Mouse (Mus musculus) kidney, embryonic 16.5 days (tissue): ENCODE results near the gene Gm20388. TPM values are rescaled to one million over a fixed set of nuclear protein-coding genes. Genes with fewer than 3 reads are reported as not detected.

Experiments
- ATAC-seq: fragments of 200-750 bp; cut with Nextera tagmentation; 2 replicates; pipeline ENCODE4 v1.8.0; 2017; ENCODE audit warnings: moderate TSS enrichment; ENCODE audit not compliant: low FRiP score, low TSS enrichment
- H3K27ac ChIP-seq: fragments of 300-500 bp; sonication (generic); 2 replicates; pipeline ENCODE4 v1.5.1; 2014; ENCODE audit warnings: low read length
- H3K27me3 ChIP-seq: fragments of 300-500 bp; sonication (generic); 2 replicates; pipeline ENCODE4 v1.6.1; 2014; ENCODE audit warnings: low read length, control low read depth, mixed read lengths; ENCODE audit not compliant: insufficient read depth
- H3K36me3 ChIP-seq: fragments of 300-500 bp; sonication (generic); 2 replicates; pipeline ENCODE4 v1.6.1; 2014; ENCODE audit warnings: low read length, control low read depth, mixed read lengths; ENCODE audit not compliant: insufficient read depth
- H3K4me1 ChIP-seq: fragments of 300-500 bp; sonication (generic); 2 replicates; pipeline ENCODE4 v1.6.1; 2014; ENCODE audit warnings: low read length, control low read depth, mixed read lengths; ENCODE audit not compliant: insufficient read depth
- H3K4me2 ChIP-seq: fragments of 300-500 bp; sonication (generic); replicated peaks from 2 replicates; pipeline ENCODE4 v1.6.1; 2014; ENCODE audit warnings: low read depth, low read length
- H3K4me3 ChIP-seq: fragments of 300-500 bp; sonication (generic); 2 replicates; pipeline ENCODE4 v1.5.1; 2014; ENCODE audit warnings: mild to moderate bottlenecking, low read length
- H3K9ac ChIP-seq: fragments of 300-500 bp; sonication (generic); replicated peaks from 2 replicates; pipeline ENCODE4 v1.6.1; 2014; ENCODE audit warnings: low read length
- H3K9me3 ChIP-seq: fragments of 300-500 bp; sonication (generic); 2 replicates; pipeline ENCODE4 v1.6.1; 2016; ENCODE audit warnings: low read length, control low read depth
- whole genome bisulfite sequencing: fragments of 180-500 bp; shearing (Covaris S2); extraction: QIAGEN DNeasy Blood & Tissue Kit; methylation state at CpG from one replicate; pipeline ENCODE4 v1.1.7; 2014; 5-methylcytosine and 5-hydroxymethylcytosine counted together
- polyA plus RNA-seq: library from polyadenylated mRNA; unstranded; fragments of >200 nt; fragmentation: Nextera tagmentation; extraction: Ambion mirVana; gene quantifications from 2 replicates; pipeline ENCODE4 v1.2.1, GENCODE M21; 2015

The Gm20388 gene
- polyA plus RNA-seq, 1 experiment from 2014 or later: 7.7 TPM

DNA sequence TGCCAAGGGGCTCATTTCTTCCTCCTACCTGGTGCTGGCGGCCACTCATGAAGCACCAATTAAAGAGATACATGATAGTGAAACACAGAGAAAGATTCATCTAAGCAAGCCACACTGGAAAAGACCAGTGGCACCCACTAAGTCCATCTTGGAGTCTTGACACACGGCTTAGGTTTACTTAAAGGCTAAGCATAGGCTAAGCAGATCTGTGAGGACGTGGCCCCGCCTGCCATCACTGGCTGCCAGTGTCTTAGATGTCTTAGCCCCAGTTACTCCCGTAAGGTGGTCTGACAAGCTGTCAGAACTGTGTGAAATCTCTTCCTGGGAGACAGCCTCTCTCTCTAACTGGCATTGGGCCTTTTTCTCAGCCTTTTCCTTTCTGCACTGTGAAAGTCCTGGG, 404.3 kb downstream of the Gm20388 start:
- no peak overlapping the region for H3K27ac ChIP-seq
- no peaks in the 10 kb centered on the region; the same call in 1 of the 2 replicates for H3K4me1 ChIP-seq
- H3K27me3 ChIP-seq: no peaks in the 10 kb centered on the region
- ATAC-seq: no peak
- no peak overlapping the region for H3K9ac ChIP-seq
- H3K9me3 ChIP-seq: no peaks in the 10 kb centered on the region
- H3K36me3 ChIP-seq: no peaks in the 10 kb centered on the region
- H3K4me3 ChIP-seq: no peak overlapping the region
- no peak overlapping the region for H3K4me2 ChIP-seq
- WGBS: 86% methylated on average over 5 of the region's 5 CpGs

DNA sequence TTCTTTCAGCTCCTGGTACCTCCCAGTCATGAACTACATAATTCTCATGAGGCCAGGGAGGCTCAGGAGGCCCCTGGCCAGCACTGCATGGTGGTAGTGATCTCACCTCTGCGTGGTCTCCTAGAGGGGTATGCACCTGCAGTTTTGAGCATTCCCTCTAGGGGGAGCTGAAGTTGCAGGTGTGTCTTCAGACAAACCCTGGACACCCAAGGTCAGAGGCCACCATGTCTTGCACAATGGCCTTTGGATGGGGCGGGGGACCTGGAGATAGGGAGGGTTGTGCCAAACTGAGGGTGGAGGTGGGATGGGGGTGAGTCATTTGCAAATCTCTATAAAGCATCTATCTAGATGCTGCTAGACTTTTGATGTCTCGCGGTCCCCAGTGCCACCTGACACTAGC, 405.0 kb downstream of the Gm20388 start:
- no peak overlapping the region for H3K4me3 ChIP-seq
- no peak for ATAC-seq
- H3K9ac ChIP-seq: no peak overlapping the region
- 89% methylated on average over 4 of the region's 4 CpGs for WGBS
- H3K9me3 ChIP-seq: no peaks in the 10 kb centered on the region
- H3K4me2 ChIP-seq: no peak overlapping the region
- no peaks in the 10 kb centered on the region for H3K36me3 ChIP-seq
- no peaks in the 10 kb centered on the region; the same call in 1 of the 2 replicates for H3K4me1 ChIP-seq
- no peaks in the 10 kb centered on the region for H3K27me3 ChIP-seq
- H3K27ac ChIP-seq: no peak overlapping the region

DNA sequence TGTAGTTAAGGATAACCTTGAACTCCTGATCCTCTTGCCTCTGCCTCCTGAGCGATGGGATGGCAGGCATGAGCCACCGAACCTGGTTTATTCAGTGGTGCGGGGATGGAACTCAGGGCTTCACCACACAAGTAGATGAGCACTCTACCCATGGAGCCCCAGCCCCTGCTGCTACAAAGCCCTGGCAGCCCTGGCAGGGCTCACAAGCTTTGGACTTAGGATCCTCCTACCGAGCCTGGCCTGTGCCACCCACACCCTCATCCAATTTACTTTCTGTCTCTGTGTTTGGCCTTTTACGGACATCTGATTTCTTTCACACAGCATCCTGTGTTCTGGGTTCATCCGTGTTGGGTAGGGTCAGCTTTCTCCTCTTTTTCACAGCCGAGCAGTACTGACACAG, 406.1 kb downstream of the Gm20388 start:
- no peak for ATAC-seq
- WGBS: 84% methylated on average over 7 of the region's 7 CpGs
- H3K36me3 ChIP-seq: no peaks in the 10 kb centered on the region

DNA sequence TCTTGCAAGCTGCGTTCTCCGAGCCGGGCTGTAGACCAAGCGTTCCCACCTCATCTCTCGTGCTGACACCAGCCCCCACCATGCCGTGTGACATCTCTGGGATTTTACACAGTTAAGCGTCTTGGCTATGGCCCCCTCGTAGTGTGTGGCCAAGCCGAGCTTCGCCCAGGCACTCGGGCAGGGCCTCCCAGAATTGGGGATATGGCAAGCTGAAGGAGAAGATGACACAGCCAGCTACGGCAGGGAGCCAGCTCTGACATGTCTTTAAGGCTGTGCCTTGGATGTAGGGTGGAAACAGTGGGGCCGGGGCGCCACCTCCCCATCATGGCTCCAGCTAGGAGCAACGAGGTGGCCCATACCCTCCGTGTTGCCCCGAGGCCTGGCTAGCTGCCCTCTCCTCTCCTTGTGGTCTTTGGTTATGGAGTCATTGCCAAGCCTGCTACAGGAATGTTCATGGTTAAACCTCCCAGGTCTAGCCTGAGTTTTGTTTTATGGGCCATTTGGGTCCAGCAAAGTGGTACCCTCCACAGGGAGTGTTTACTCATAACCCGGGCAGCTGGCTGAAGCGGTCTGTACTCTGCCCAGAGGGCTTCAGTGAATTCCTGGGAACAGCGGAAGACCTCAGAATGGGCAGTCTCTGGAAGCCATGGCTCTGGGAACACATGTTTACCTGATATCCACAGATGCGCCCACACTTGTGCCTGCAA, 406.6 kb downstream of the Gm20388 start:
- no peak for ATAC-seq
- WGBS: 87% methylated on average over 21 of the region's 21 CpGs
- H3K9me3 ChIP-seq: no peaks in the 10 kb centered on the region
- no peak overlapping the region for H3K4me2 ChIP-seq
- H3K9ac ChIP-seq: no peak overlapping the region
- no peaks in the 10 kb centered on the region; the same call in 1 of the 2 replicates for H3K4me1 ChIP-seq
- no peak overlapping the region for H3K27ac ChIP-seq
- no peak overlapping the region for H3K4me3 ChIP-seq
- H3K36me3 ChIP-seq: no peaks in the 10 kb centered on the region
- no peaks in the 10 kb centered on the region for H3K27me3 ChIP-seq

More for the DNA sequence above, 406.1 kb downstream of the Gm20388 start:
- Histone ChIP-seq H3K9ac (no peak overlapping the region), H3K4me3 (no peak overlapping the region), H3K27me3 (no peaks in the 10 kb centered on the region), H3K4me2 (no peak overlapping the region), H3K9me3 (no peaks in the 10 kb centered on the region), H3K27ac (no peak overlapping the region), H3K4me1 (no peaks in the 10 kb centered on the region; the same call in 1 of the 2 replicates)

DNA sequence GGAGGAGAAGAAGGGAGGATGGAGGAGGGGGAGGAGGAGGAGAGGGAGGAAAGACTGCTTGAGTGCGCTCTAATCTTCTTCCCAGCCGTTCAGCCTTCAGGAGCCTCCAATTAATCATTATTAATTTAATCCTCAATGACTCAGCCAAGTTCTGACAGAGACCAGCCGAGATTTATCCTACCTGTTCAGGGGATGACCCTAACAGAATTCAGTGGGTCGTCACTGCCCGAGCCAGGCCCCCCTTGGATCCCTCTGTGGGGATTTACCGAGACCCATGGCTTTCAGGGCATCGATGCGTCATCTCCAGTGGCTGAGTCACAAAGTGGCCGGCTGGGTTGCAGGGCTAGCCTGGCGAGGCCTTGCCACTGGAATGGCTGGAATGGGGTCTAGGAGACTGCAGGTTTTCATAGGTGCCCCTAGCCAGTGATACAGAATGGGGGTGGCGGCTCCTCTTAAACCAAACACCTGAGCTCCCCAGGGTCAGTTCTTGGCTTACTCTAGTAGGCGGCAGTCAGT, 407.9 kb downstream of the Gm20388 start:
- Histone ChIP-seq H3K27me3 (no peaks in the 10 kb centered on the region), H3K4me1 (peaks cover 12% of the 10 kb centered on the region), H3K9me3 (no peaks in the 10 kb centered on the region), H3K36me3 (no peaks in the 10 kb centered on the region), H3K4me3 (no peak overlapping the region), H3K9ac (no peak overlapping the region), H3K4me2 (no peak overlapping the region), H3K27ac (no peak overlapping the region)
- 52% methylated on average over 12 of the region's 12 CpGs for WGBS
- ATAC-seq: no peak

DNA sequence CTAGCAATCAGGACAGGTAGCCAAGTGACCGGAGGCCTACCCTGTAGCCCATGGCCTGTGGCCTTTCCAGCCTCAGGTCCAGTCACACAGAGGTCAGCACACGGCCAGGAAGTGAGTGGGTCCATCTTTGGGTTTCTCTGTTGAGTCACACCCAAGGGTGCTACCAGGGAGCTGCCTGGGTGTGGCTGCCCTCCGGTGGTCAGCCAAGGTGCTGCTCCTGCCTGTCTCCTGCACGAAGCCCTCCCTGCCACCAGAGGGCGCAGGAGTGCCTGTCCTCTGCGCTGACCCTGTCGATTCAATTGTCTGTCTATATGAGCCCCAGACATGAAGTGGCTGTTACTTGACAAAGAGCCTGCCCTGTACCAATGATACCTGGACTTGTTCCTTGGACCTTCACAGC, 408.8 kb downstream of the Gm20388 start:
- H3K36me3 ChIP-seq: no peaks in the 10 kb centered on the region
- H3K4me1 ChIP-seq: peaks cover 21% of the 10 kb centered on the region
- no peak overlapping the region for H3K27ac ChIP-seq
- H3K9ac ChIP-seq: no peak overlapping the region
- no peak overlapping the region for H3K4me3 ChIP-seq
- no peaks in the 10 kb centered on the region for H3K27me3 ChIP-seq
- 21% methylated on average over 7 of the region's 7 CpGs for WGBS
- H3K9me3 ChIP-seq: no peaks in the 10 kb centered on the region
- ATAC-seq: no peak
- H3K4me2 ChIP-seq: no peak overlapping the region

DNA sequence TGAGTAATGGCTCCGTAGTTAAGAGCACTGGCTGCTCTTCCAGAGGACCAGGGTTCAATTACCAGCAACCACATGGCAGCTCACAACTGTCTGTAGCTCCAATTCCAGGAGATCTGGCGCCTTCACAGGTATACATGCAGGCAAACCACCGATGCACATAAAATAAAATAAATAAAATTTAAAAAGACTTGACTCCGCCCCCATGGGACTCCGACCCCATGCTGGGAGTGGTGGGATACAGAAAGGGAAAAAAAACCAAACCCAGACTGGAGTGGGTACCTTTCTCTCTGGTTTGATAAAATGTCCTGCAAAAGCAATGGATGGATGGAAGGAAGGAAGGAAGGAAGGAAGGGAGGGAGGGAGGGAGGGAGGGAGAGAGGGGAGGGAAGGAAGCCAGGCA, 409.5 kb downstream of the Gm20388 start:
- no peaks in the 10 kb centered on the region for H3K27me3 ChIP-seq
- H3K4me3 ChIP-seq: no peak overlapping the region
- peaks cover 28% of the 10 kb centered on the region for H3K4me1 ChIP-seq
- 81% methylated on average over 5 of the region's 5 CpGs for WGBS
- no peaks in the 10 kb centered on the region for H3K36me3 ChIP-seq
- no peaks in the 10 kb centered on the region for H3K9me3 ChIP-seq
- no peak overlapping the region for H3K27ac ChIP-seq
- H3K9ac ChIP-seq: no peak overlapping the region
- H3K4me2 ChIP-seq: no peak overlapping the region
- ATAC-seq: no peak

DNA sequence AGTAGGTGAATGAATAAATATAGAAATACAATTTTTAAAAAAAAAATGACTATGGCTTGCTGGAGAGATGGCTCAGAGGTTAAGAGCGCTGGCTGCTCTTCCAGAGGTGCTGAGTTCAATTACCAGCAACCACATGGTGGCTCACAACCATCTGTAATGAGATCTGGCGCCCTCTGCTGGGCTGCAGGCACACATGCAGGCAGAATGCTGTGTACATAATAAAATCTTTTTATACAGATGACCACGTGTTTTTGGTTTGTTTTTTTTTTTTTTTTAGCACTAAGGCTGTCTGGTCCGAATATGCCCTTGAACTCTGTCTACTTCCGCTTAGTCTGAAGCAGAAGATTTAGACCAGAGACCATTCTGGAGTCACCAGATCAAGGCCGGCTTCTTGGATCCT, 411.1 kb downstream of the Gm20388 start:
- ATAC-seq: no peak
- H3K4me3 ChIP-seq: no peak overlapping the region
- no peaks in the 10 kb centered on the region for H3K36me3 ChIP-seq
- no peak overlapping the region for H3K9ac ChIP-seq
- no peak overlapping the region for H3K27ac ChIP-seq
- H3K27me3 ChIP-seq: no peaks in the 10 kb centered on the region
- no peak overlapping the region for H3K4me2 ChIP-seq
- H3K4me1 ChIP-seq: peaks cover 34% of the 10 kb centered on the region
- 51% methylated on average over 6 of the region's 6 CpGs for WGBS
- H3K9me3 ChIP-seq: no peaks in the 10 kb centered on the region

DNA sequence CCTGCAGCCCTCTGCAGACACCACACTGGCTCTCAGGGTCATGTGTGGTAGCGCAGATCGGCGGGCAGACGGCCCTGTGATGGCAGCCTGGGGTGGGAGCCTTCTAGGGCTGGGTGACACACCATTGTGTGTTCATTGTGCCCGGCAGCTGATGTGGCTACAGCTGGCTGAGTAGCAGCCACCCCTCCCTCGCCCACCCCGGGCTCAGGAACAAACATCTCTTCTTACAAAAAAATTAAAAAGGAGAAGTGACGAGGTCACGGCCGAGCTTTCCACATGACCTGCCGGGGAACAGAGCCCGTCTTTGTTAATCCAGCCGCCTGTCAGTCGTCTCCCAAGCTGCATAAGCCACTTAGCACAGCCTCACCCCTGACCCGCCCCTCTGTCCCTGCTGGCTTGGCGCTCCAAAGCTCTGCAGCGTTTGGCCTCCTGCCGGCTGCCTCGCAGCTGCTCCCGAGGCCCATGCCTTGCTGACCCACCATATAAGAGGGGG, 412.4 kb downstream of the Gm20388 start:
- H3K4me1 ChIP-seq: peaks cover 34% of the 10 kb centered on the region
- ATAC-seq: peak; percentile 72
- no peaks in the 10 kb centered on the region for H3K27me3 ChIP-seq
- no peak overlapping the region for H3K4me2 ChIP-seq
- H3K4me3 ChIP-seq: no peak overlapping the region
- no peaks in the 10 kb centered on the region for H3K36me3 ChIP-seq
- H3K9me3 ChIP-seq: no peaks in the 10 kb centered on the region
- no peak overlapping the region for H3K27ac ChIP-seq
- peak overlapping the region; percentile 30; the same call in 1 of the 2 replicates for H3K9ac ChIP-seq
- 7% methylated on average over 20 of the region's 20 CpGs for WGBS

DNA sequence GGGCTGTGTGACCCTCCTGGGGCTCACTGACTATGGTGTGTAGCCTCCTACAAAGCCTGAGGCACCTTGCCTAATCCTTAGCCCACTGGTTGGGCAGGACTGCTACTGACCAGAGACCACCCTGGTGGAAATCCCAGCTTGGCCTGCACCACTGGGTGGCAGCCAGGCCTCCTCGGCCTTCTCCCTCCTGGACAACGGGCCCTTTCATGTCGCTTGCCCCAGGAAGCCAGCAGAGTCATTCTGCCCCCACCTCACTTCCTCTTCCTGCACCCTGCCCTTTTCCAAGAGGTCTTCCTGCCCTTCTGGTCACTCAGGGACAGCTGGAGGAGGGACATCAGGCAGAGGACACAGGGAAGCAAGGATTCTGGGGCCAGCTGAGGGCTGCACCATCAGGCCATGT, 413.9 kb downstream of the Gm20388 start:
- 47% methylated on average over 3 of the region's 3 CpGs for WGBS
- Histone ChIP-seq H3K4me3 (no peak overlapping the region), H3K4me1 (peaks cover 34% of the 10 kb centered on the region), H3K36me3 (no peaks in the 10 kb centered on the region), H3K9ac (0 out of 2 replicates have a peak overlapping the region, but pooled peaks have one; percentile 36), H3K27ac (no peak overlapping the region), H3K27me3 (no peaks in the 10 kb centered on the region), H3K9me3 (no peaks in the 10 kb centered on the region), H3K4me2 (no peak overlapping the region)
- no peak for ATAC-seq
